Mouse (Mus musculus) liver, embryonic 16.5 days (tissue): ENCODE measurements at regions not wholly inside any gene's neighbourhood (a gene's known extent, or its start where the extent isn't known, plus 50 kb on each side); places are given as distances from the start of the nearest gene placed in this dataset.
A peak's percentile ranks its signal among the peaks of the same experiment; 100 is the strongest.

Experiments used
- ATAC-seq: fragments of 200-750 bp; cut with Nextera tagmentation; 2 replicates; pipeline ENCODE4 v1.8.0; 2017; ENCODE audit warnings: low read depth, mild to moderate bottlenecking, moderate number of reproducible peaks, moderate library complexity
- H3K27ac ChIP-seq: fragments of 300-500 bp; sonication (generic); 2 replicates; pipeline ENCODE4 v1.5.1; 2014; ENCODE audit warnings: mild to moderate bottlenecking, low read length
- H3K27me3 ChIP-seq: fragments of 300-500 bp; sonication (generic); 2 replicates; pipeline ENCODE4 v1.6.1; 2014; ENCODE audit warnings: low read depth, low read length, mixed read lengths; ENCODE audit not compliant: control insufficient read depth, insufficient read depth
- H3K36me3 ChIP-seq: fragments of 300-500 bp; sonication (generic); 2 replicates; pipeline ENCODE4 v1.6.1; 2014; ENCODE audit warnings: mild to moderate bottlenecking; ENCODE audit not compliant: control insufficient read depth, insufficient read depth
- H3K4me1 ChIP-seq: fragments of 300-500 bp; sonication (generic); 2 replicates; pipeline ENCODE4 v1.6.1; 2014; ENCODE audit warnings: low read depth, low read length, mixed read lengths; ENCODE audit not compliant: control insufficient read depth
- H3K4me2 ChIP-seq: fragments of 300-500 bp; sonication (generic); 2 replicates; pipeline ENCODE4 v1.6.1; 2014; ENCODE audit warnings: low read depth, low read length, mixed read lengths
- H3K4me3 ChIP-seq: fragments of 300-500 bp; sonication (generic); 2 replicates; pipeline ENCODE4 v1.5.1; 2014; ENCODE audit warnings: low read depth, mild to moderate bottlenecking, low read length
- H3K9ac ChIP-seq: fragments of 300-500 bp; sonication (generic); 2 replicates; pipeline ENCODE4 v1.6.1; 2014; ENCODE audit warnings: low read depth, low read length
- H3K9me3 ChIP-seq: fragments of 300-500 bp; sonication (generic); replicated peaks from 2 replicates; pipeline ENCODE4 v1.6.1; 2016; ENCODE audit warnings: low read length; ENCODE audit not compliant: control insufficient read depth
- WGBS: fragments of 180-500 bp; shearing (Covaris S2); extraction: QIAGEN DNeasy Blood & Tissue Kit; methylation state at CpG from one replicate; pipeline ENCODE4 v1.1.7; 2014; ENCODE audit not compliant: insufficient replicate concordance; 5-methylcytosine and 5-hydroxymethylcytosine counted together

DNA sequence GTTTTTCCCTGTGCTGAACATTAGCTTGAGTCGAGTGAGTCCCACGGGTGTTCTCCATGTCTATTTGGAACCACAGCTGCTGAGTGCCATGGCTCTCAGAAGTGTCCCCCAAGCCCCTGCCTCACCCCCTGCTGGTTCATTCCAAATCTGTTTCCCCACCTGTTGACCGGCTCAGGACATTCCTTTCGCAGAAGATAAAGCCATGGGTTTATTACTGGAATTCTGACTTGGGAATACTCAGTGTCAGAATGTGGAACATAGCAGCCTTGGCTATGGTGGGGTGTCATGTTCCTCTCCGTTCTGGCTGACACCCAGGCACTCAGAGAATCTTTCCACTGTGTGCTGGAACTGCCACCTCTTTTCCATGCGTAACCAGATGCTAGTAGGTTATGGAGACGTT is 148.7 kb upstream of the Ankrd50 start:
- no peak overlapping the region for H3K9ac ChIP-seq
- no peaks in the 10 kb centered on the region for H3K27me3 ChIP-seq
- H3K36me3 ChIP-seq = no peaks in the 10 kb centered on the region
- no peaks in the 10 kb centered on the region for H3K9me3 ChIP-seq
- 58% methylated on average over 7 of the region's 7 CpGs for whole genome bisulfite sequencing
- no peaks in the 10 kb centered on the region for H3K4me1 ChIP-seq
- H3K4me3 ChIP-seq = no peak overlapping the region
- H3K27ac ChIP-seq = no peak overlapping the region
- no peak for ATAC-seq
- no peak overlapping the region for H3K4me2 ChIP-seq

DNA sequence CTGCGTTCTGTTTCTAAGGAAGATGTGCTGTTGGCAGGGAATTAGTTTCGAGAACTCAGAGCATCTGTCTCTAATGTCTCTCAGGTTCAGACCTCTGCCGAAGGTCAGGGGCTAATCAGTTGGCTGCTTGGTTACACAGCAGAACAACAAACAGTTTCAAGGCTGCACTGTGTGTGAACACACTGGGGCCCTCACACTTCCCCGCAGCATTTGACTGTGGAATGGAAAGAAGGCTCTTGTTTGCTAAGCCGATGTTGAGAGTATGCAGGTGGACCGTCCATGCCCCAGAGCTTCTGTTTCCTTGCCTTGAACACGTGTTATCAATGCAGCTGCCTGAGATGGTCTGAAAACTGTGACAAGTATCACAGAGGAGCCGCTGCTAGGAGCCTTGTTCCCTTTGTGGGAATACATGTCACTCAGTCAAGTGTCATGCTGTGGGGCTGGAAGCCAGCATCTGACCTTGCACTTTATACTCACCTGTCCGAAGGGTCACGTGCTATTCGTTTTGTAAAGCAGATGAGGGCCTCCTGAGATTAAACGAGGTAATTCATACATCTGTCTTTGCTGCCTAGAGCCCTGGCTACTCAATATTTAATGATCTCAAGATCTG is 141.0 kb upstream of the Ankrd50 start:
- 57% methylated on average over 12 of the region's 12 CpGs for WGBS
- Histone ChIP-seq H3K9ac (no peak overlapping the region), H3K36me3 (no peaks in the 10 kb centered on the region), H3K27ac (no peak overlapping the region), H3K4me1 (no peaks in the 10 kb centered on the region), H3K4me2 (no peak overlapping the region), H3K9me3 (no peaks in the 10 kb centered on the region), H3K4me3 (no peak overlapping the region), H3K27me3 (no peaks in the 10 kb centered on the region)
- peak; percentile 24; the same call in 1 of the 2 replicates for ATAC-seq

GRCm38 (mm10) chr3:38617989-38618388 is 133.3 kb upstream of the Ankrd50 start:
- Histone ChIP-seq H3K27ac (no peak overlapping the region), H3K4me2 (no peak overlapping the region), H3K36me3 (no peaks in the 10 kb centered on the region), H3K27me3 (no peaks in the 10 kb centered on the region), H3K4me1 (no peaks in the 10 kb centered on the region), H3K4me3 (no peak overlapping the region), H3K9ac (no peak overlapping the region), H3K9me3 (no peaks in the 10 kb centered on the region)
- no peak for ATAC-seq
- 46% methylated on average over 3 of the region's 3 CpGs for WGBS

GRCm38 (mm10) chr3:38617217-38617616 is 132.6 kb upstream of the Ankrd50 start:
- Histone ChIP-seq H3K9ac (no peak overlapping the region), H3K27ac (no peak overlapping the region), H3K27me3 (no peaks in the 10 kb centered on the region), H3K4me1 (no peaks in the 10 kb centered on the region), H3K4me2 (no peak overlapping the region), H3K36me3 (no peaks in the 10 kb centered on the region), H3K4me3 (no peak overlapping the region), H3K9me3 (no peaks in the 10 kb centered on the region)
- ATAC-seq = no peak
- 64% methylated on average over 8 of the region's 8 CpGs for WGBS

GRCm38 (mm10) chr3:38613706-38614105 is 129.1 kb upstream of the Ankrd50 start:
- no peaks in the 10 kb centered on the region for H3K4me1 ChIP-seq
- no peaks in the 10 kb centered on the region for H3K27me3 ChIP-seq
- H3K36me3 ChIP-seq = no peaks in the 10 kb centered on the region
- ATAC-seq = no peak
- H3K4me2 ChIP-seq = no peak overlapping the region
- H3K4me3 ChIP-seq = no peak overlapping the region
- H3K9me3 ChIP-seq = no peaks in the 10 kb centered on the region
- WGBS = 52% methylated on average over 6 of the region's 6 CpGs
- H3K27ac ChIP-seq = no peak overlapping the region
- H3K9ac ChIP-seq = no peak overlapping the region

DNA sequence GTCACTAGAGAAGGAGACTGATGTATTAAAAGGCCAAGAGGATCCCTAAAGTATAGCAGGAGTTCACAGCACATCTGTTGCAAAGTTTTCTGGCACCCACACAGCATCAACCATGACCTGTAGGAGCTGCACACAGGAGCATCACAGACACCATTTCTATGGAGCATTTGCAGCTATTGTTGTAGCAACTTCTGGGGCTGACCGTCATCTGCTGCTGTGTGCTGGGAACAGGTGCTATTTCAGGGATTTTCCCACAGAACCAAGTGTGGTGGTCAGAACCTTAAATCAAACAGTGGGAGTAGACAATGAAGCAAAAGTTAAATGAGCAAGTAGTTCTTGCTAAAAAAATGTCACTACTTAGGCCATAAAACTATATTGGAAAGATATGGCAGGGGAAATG is 106.9 kb upstream of the Ankrd50 start:
- 69% methylated on average over 1 of the region's 1 CpGs for WGBS
- no peak overlapping the region for H3K27ac ChIP-seq
- H3K36me3 ChIP-seq = no peaks in the 10 kb centered on the region
- no peaks in the 10 kb centered on the region for H3K4me1 ChIP-seq
- no peak for ATAC-seq
- H3K9ac ChIP-seq = no peak overlapping the region
- H3K4me2 ChIP-seq = no peak overlapping the region
- no peaks in the 10 kb centered on the region for H3K27me3 ChIP-seq
- H3K9me3 ChIP-seq = no peaks in the 10 kb centered on the region
- H3K4me3 ChIP-seq = no peak overlapping the region

DNA sequence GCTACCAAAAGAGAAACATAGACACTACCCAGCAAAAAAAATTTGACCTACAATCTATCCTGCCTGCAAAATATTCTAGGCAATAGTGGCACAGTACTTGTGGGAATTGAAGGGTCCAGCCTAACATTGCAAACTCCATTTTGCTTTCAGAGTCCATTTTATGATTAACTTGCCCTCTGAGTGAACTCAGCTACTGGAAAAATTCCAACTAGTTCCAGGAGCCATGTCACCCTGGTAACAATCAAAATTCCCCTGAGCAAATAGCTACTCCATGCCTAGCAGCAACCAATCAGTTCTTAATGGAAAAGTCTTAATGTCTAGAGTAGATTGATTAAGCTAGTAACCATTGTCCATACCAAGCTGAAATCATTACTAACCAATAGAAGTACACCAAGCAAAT is 104.3 kb upstream of the Ankrd50 start:
- no peak for ATAC-seq
- Histone ChIP-seq H3K4me3 (no peak overlapping the region), H3K4me1 (no peaks in the 10 kb centered on the region), H3K9me3 (no peaks in the 10 kb centered on the region), H3K36me3 (no peaks in the 10 kb centered on the region), H3K9ac (no peak overlapping the region), H3K4me2 (no peak overlapping the region), H3K27ac (no peak overlapping the region), H3K27me3 (no peaks in the 10 kb centered on the region)

GRCm38 (mm10) chr3:38585509-38585908 is 100.9 kb upstream of the Ankrd50 start:
- ATAC-seq = no peak
- no peaks in the 10 kb centered on the region for H3K9me3 ChIP-seq
- H3K27me3 ChIP-seq = no peaks in the 10 kb centered on the region
- no peak overlapping the region for H3K9ac ChIP-seq
- H3K27ac ChIP-seq = no peak overlapping the region
- no peaks in the 10 kb centered on the region for H3K36me3 ChIP-seq
- H3K4me1 ChIP-seq = no peaks in the 10 kb centered on the region
- no peak overlapping the region for H3K4me2 ChIP-seq
- 64% methylated on average over 5 of the region's 5 CpGs for WGBS
- H3K4me3 ChIP-seq = no peak overlapping the region

DNA sequence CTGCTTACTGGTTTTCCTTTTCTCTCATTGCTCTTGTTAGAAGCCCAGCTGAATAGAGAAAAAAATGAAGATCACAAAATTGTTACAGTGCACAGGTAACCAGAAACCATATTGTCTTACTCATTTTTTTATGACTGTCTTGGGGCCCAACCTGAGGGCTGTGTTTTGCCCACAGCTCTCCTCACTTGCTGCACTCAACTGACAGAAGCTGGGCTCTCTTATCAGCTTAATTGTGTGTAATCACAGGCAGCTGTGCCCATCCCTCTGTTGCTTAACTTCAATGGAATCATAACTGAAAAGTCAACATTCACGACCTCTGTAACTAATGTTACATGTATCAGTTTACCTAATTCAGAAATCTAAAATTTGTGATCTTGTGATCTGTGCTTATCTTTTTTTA is 95.1 kb upstream of the Ankrd50 start:
- 26% methylated on average over 1 of the region's 1 CpGs for WGBS
- Histone ChIP-seq H3K27ac (no peak overlapping the region), H3K9ac (no peak overlapping the region), H3K4me3 (no peak overlapping the region), H3K9me3 (no peaks in the 10 kb centered on the region), H3K27me3 (no peaks in the 10 kb centered on the region), H3K36me3 (no peaks in the 10 kb centered on the region), H3K4me1 (no peaks in the 10 kb centered on the region), H3K4me2 (no peak overlapping the region)
- ATAC-seq = no peak
